Comparison of ENCODE assay signal across 25 mouse cellular contexts in genomic region chr7:119034243-119034961, GRCm38 (mm10). TPM values are rescaled to one million over a fixed set of nuclear protein-coding genes. Genes with fewer than 3 reads are reported as not detected.
"Had no signal": no experiment of that assay in that cellular context is flagged by ENCODE, and none has a peak within 500 bp of the region (broad histone marks: within the 10 kb centered on the region; RNA-seq: fewer than 3 reads in every experiment).

No protein-coding gene starts in this region.

- H3K4me2 ChIP-seq: heart, embryonic 12.5 days; hindbrain, embryonic 13.5 days; hindbrain, embryonic 15.5 days; kidney, embryonic 15.5 days; limb, embryonic 13.5 days; limb, embryonic 15.5 days had no signal

- H3K9me3 ChIP-seq: heart, embryonic 10.5 days; hindbrain, embryonic 15.5 days; kidney, embryonic 15.5 days; limb, embryonic 15.5 days had no signal

- H3K9ac ChIP-seq: heart, embryonic 12.5 days; hindbrain, embryonic 13.5 days; hindbrain, embryonic 15.5 days; kidney, embryonic 15.5 days; limb, embryonic 13.5 days; limb, embryonic 15.5 days had no signal

- H3K27me3 ChIP-seq: heart, embryonic 12.5 days; hindbrain, embryonic 15.5 days; kidney, embryonic 15.5 days; limb, embryonic 13.5 days; limb, embryonic 15.5 days had no signal

- H3K4me3 ChIP-seq: gastrocnemius, adult 2 months; heart, embryonic 10.5 days; heart, embryonic 12.5 days; hindbrain, embryonic 13.5 days; hindbrain, embryonic 15.5 days; kidney, embryonic 15.5 days; limb, embryonic 13.5 days; limb, embryonic 15.5 days had no signal

- H3K27ac ChIP-seq: gastrocnemius, adult 2 months; heart, embryonic 10.5 days; hindbrain, embryonic 13.5 days; hindbrain, embryonic 15.5 days; hindbrain, postnatal 0 days; kidney, embryonic 15.5 days; kidney, postnatal 0 days; limb, embryonic 13.5 days; limb, embryonic 15.5 days had no signal

- H3K4me1 ChIP-seq: heart, embryonic 10.5 days; heart, embryonic 12.5 days; hindbrain, embryonic 15.5 days; kidney, embryonic 15.5 days; limb, embryonic 13.5 days; limb, embryonic 15.5 days had no signal

- DNase-seq: gastrocnemius, adult 2 months; gastrocnemius, postnatal 10 days; gastrocnemius, postnatal 25 days; heart, adult 18-20 months; heart, postnatal 10 days; heart, postnatal 36 days; kidney, adult 11 months; kidney, adult 2 months; kidney, adult 9 months; kidney, postnatal 14 days; kidney, postnatal 36 days; layer of hippocampus, adult 9-11 months; layer of hippocampus, postnatal 36 days; left cerebral cortex, postnatal 4 days had no signal

- ATAC-seq: hindbrain, postnatal 0 days; intestine, embryonic 16.5 days had no signal

- H3K36me3 ChIP-seq: heart, embryonic 10.5 days; heart, embryonic 12.5 days; hindbrain, embryonic 13.5 days; hindbrain, embryonic 15.5 days; kidney, embryonic 15.5 days; limb, embryonic 13.5 days; limb, embryonic 15.5 days had no signal

RNA-seq across cellular contexts. Expression of gene Gprc5b, which starts 39.4 kb away (rescaled TPM):
- total RNA-seq: granulocyte monocyte progenitor cell, adult 5-6 weeks had no signal
